Mouse (Mus musculus) hindbrain, embryonic 10.5 days (tissue): ENCODE results near the gene Fhit. TPM values are rescaled to one million over a fixed set of nuclear protein-coding genes. Genes with fewer than 3 reads are reported as not detected.
"Not testable (repeated sequence)": the region's sequence is repeated elsewhere in the genome, so short reads cannot be mapped to it uniquely, and the experiment has no call there.

Experiments used
- DNase-seq: peaks from one replicate; pipeline ENCODE4 v3.0.0-alpha.2; 2017; ENCODE audit warnings: low spot score
- H3K27ac ChIP-seq: fragments of 300-500 bp; sonication (generic); 2 replicates; pipeline ENCODE4 v1.5.1; 2016; ENCODE audit warnings: mild to moderate bottlenecking, moderate library complexity
- H3K27me3 ChIP-seq: fragments of 300-500 bp; sonication (generic); 2 replicates; pipeline ENCODE4 v1.6.1; 2016; ENCODE audit warnings: mild to moderate bottlenecking; ENCODE audit not compliant: poor library complexity, insufficient read depth, severe bottlenecking
- H3K36me3 ChIP-seq: fragments of 300-500 bp; sonication (generic); 2 replicates; pipeline ENCODE4 v1.6.1; 2016; ENCODE audit warnings: mild to moderate bottlenecking, moderate library complexity
- H3K4me1 ChIP-seq: fragments of 300-500 bp; sonication (generic); replicated peaks from 2 replicates; pipeline ENCODE4 v1.6.1; 2016; ENCODE audit warnings: mild to moderate bottlenecking
- H3K4me3 ChIP-seq: fragments of 300-500 bp; sonication (generic); 2 replicates; pipeline ENCODE4 v1.5.1; 2016; ENCODE audit warnings: mild to moderate bottlenecking, moderate library complexity
- H3K9me3 ChIP-seq: fragments of 300-500 bp; sonication (generic); 2 replicates; pipeline ENCODE4 v1.6.1; 2016; ENCODE audit warnings: mild to moderate bottlenecking, moderate library complexity
- WGBS: fragments of 180-500 bp; shearing (Covaris S2); methylation state at CpG from one replicate; pipeline ENCODE4 v1.1.7; 2016; 5-methylcytosine and 5-hydroxymethylcytosine counted together
- polyA plus RNA-seq: library from polyadenylated mRNA; unstranded; fragments of >200 nt; fragmentation: Nextera tagmentation; extraction: Ambion mirVana; gene quantifications from 2 replicates; pipeline ENCODE4 v1.2.1, GENCODE M21; 2016

Fhit gene
- polyA plus RNA-seq, 1 experiment from 2014 or later, result 4.4 TPM

- no peaks in the 10 kb centered on the region for H3K36me3 ChIP-seq
- H3K4me3 ChIP-seq, result no peak overlapping the region
- no peak for DNase-seq
- WGBS, result 78% methylated on average over 3 of the region's 3 CpGs
- H3K4me1 ChIP-seq, result peaks cover 3% of the 10 kb centered on the region; the same call in 1 of the 2 replicates
- H3K27me3 ChIP-seq, result no peaks in the 10 kb centered on the region
- H3K9me3 ChIP-seq, result no peaks in the 10 kb centered on the region
- H3K27ac ChIP-seq, result no peak overlapping the region
Observed at GRCm38 (mm10) chr14:10874595-10875372, 287.1 kb downstream of the Fhit start.

- WGBS, result 78% methylated on average over 3 of the region's 3 CpGs
- DNase-seq, result no peak
- no peaks in the 10 kb centered on the region for H3K27me3 ChIP-seq
- H3K36me3 ChIP-seq, result no peaks in the 10 kb centered on the region
- H3K9me3 ChIP-seq, result no peaks in the 10 kb centered on the region
- no peak overlapping the region for H3K27ac ChIP-seq
- H3K4me3 ChIP-seq, result no peak overlapping the region
- no peaks in the 10 kb centered on the region for H3K4me1 ChIP-seq
Observed at GRCm38 (mm10) chr14:10857606-10858005, 304.2 kb downstream of the Fhit start.

GRCm38 (mm10) chr14:10851936-10852335 is 309.9 kb downstream of the Fhit start:
- H3K36me3 ChIP-seq, result no peaks in the 10 kb centered on the region
- no peak overlapping the region for H3K27ac ChIP-seq
- H3K27me3 ChIP-seq, result no peaks in the 10 kb centered on the region
- H3K4me3 ChIP-seq, result no peak overlapping the region
- DNase-seq, result no peak
- 92% methylated on average over 1 of the region's 1 CpGs for WGBS
- H3K9me3 ChIP-seq, result no peaks in the 10 kb centered on the region
- no peaks in the 10 kb centered on the region for H3K4me1 ChIP-seq

GRCm38 (mm10) chr14:10836001-10836400 is 325.8 kb downstream of the Fhit start:
- H3K4me3 ChIP-seq, result no peak overlapping the region
- no peak for DNase-seq
- 88% methylated on average over 1 of the region's 1 CpGs for WGBS

GRCm38 (mm10) chr14:10824819-10825218 is 337.0 kb downstream of the Fhit start:
- Histone ChIP-seq H3K36me3 (no peaks in the 10 kb centered on the region), H3K4me3 (no peak overlapping the region), H3K27me3 (no peaks in the 10 kb centered on the region), H3K4me1 (no peaks in the 10 kb centered on the region), H3K9me3 (no peaks in the 10 kb centered on the region), H3K27ac (no peak overlapping the region)
- no peak for DNase-seq
- 76% methylated on average over 4 of the region's 4 CpGs for WGBS

More at GRCm38 (mm10) chr14:10836001-10836400, 325.8 kb downstream of the Fhit start:
- H3K4me1 ChIP-seq, result no peaks in the 10 kb centered on the region
- H3K27ac ChIP-seq, result no peak overlapping the region
- H3K27me3 ChIP-seq, result no peaks in the 10 kb centered on the region
- no peaks in the 10 kb centered on the region for H3K9me3 ChIP-seq
- no peaks in the 10 kb centered on the region for H3K36me3 ChIP-seq

- Histone ChIP-seq H3K27me3 (no peaks in the 10 kb centered on the region), H3K36me3 (no peaks in the 10 kb centered on the region), H3K4me1 (peaks cover 5% of the 10 kb centered on the region; the same call in 1 of the 2 replicates), H3K4me3 (no peak overlapping the region), H3K27ac (peak overlapping the region; percentile 2; the same call in 1 of the 2 replicates), H3K9me3 (no peaks in the 10 kb centered on the region)
- WGBS, result 12% methylated on average over 2 of the region's 2 CpGs
- DNase-seq, result no peak
Observed at GRCm38 (mm10) chr14:10813551-10813950, 348.3 kb downstream of the Fhit start.

- H3K9me3 ChIP-seq, result no peaks in the 10 kb centered on the region
- H3K4me3 ChIP-seq, result no peak overlapping the region
- DNase-seq, result no peak
- no peaks in the 10 kb centered on the region for H3K36me3 ChIP-seq
- H3K27ac ChIP-seq, result no peak overlapping the region
- H3K27me3 ChIP-seq, result no peaks in the 10 kb centered on the region
- no peaks in the 10 kb centered on the region for H3K4me1 ChIP-seq
- WGBS, result 86% methylated on average over 4 of the region's 4 CpGs
Observed at GRCm38 (mm10) chr14:10798489-10799180, 363.2 kb downstream of the Fhit start.

- H3K9me3 ChIP-seq, result no peaks in the 10 kb centered on the region
- no peak for DNase-seq
- H3K27ac ChIP-seq, result no peak overlapping the region
- no peak overlapping the region for H3K4me3 ChIP-seq
- no peaks in the 10 kb centered on the region for H3K36me3 ChIP-seq
- no peaks in the 10 kb centered on the region for H3K27me3 ChIP-seq
- WGBS, result 91% methylated on average over 1 of the region's 1 CpGs
- no peaks in the 10 kb centered on the region for H3K4me1 ChIP-seq
Observed at GRCm38 (mm10) chr14:10797595-10797994, 364.2 kb downstream of the Fhit start.

GRCm38 (mm10) chr14:10795498-10796075 is 366.2 kb downstream of the Fhit start:
- Histone ChIP-seq H3K36me3 (no peaks in the 10 kb centered on the region), H3K4me1 (no peaks in the 10 kb centered on the region), H3K4me3 (no peak overlapping the region), H3K9me3 (no peaks in the 10 kb centered on the region), H3K27ac (no peak overlapping the region), H3K27me3 (no peaks in the 10 kb centered on the region)
- WGBS, result 85% methylated on average over 2 of the region's 2 CpGs
- no peak for DNase-seq

- no peaks in the 10 kb centered on the region for H3K27me3 ChIP-seq
- no peaks in the 10 kb centered on the region for H3K36me3 ChIP-seq
- H3K4me1 ChIP-seq, result no peaks in the 10 kb centered on the region
- DNase-seq, result no peak
- H3K9me3 ChIP-seq, result no peaks in the 10 kb centered on the region
- 85% methylated on average over 3 of the region's 3 CpGs for WGBS
- H3K27ac ChIP-seq, result no peak overlapping the region
- no peak overlapping the region for H3K4me3 ChIP-seq
Observed at GRCm38 (mm10) chr14:10783929-10784328, 377.9 kb downstream of the Fhit start.

GRCm38 (mm10) chr14:10778721-10779120 is 383.1 kb downstream of the Fhit start:
- Histone ChIP-seq H3K4me1 (no peaks in the 10 kb centered on the region), H3K4me3 (no peak overlapping the region), H3K36me3 (no peaks in the 10 kb centered on the region), H3K27ac (no peak overlapping the region), H3K9me3 (no peaks in the 10 kb centered on the region), H3K27me3 (no peaks in the 10 kb centered on the region)
- DNase-seq, result no peak
- 91% methylated on average over 2 of the region's 2 CpGs for WGBS

- H3K9me3 ChIP-seq, H3K4me1 ChIP-seq, H3K27ac ChIP-seq, DNase-seq, H3K36me3 ChIP-seq, H3K4me3 ChIP-seq, H3K27me3 ChIP-seq: not testable (repeated sequence)
- WGBS, result 91% methylated on average over 1 of the region's 1 CpGs
Observed at GRCm38 (mm10) chr14:10754883-10755282, 407.0 kb downstream of the Fhit start.

- WGBS, result 65% methylated on average over 2 of the region's 2 CpGs
- no peak overlapping the region for H3K4me3 ChIP-seq
Observed at GRCm38 (mm10) chr14:10738076-10738475, 423.8 kb downstream of the Fhit start.

More at GRCm38 (mm10) chr14:10738076-10738475, 423.8 kb downstream of the Fhit start:
- no peaks in the 10 kb centered on the region for H3K36me3 ChIP-seq
- no peak for DNase-seq
- no peaks in the 10 kb centered on the region for H3K9me3 ChIP-seq
- H3K27ac ChIP-seq, result no peak overlapping the region
- H3K4me1 ChIP-seq, result 0 out of 2 replicates have a peak, but pooled peaks cover 5% of the 10 kb centered on the region
- no peaks in the 10 kb centered on the region for H3K27me3 ChIP-seq
